Mouse (Mus musculus) left cerebral cortex, postnatal 14 days (tissue): ENCODE results near the gene Gm45753. TPM values are rescaled to one million over a fixed set of nuclear protein-coding genes. Genes with fewer than 3 reads are reported as not detected.

ENCODE experiments used
- DNase-seq, 2 experiments: peaks; one replicate each; pipeline ENCODE4 v3.0.0; 2021 to 2022; ENCODE audit warnings: low spot score in 2 of 2, mixed read lengths in 1 of 2
- intact Hi-C: fragments of 180-260 bp; cut with DNase I; formaldehyde crosslinking; loops from one replicate; pipeline ENCODE4 v1.15.1; 2025
- total RNA-seq, 2 experiments: library from RNA; stranded (reverse); gene quantifications; 2 replicates each; pipeline ENCODE4 v1.2.3; 2021

The Gm45753 gene
- total RNA-seq, 2 experiments from 2014 or later = not detected

DNA sequence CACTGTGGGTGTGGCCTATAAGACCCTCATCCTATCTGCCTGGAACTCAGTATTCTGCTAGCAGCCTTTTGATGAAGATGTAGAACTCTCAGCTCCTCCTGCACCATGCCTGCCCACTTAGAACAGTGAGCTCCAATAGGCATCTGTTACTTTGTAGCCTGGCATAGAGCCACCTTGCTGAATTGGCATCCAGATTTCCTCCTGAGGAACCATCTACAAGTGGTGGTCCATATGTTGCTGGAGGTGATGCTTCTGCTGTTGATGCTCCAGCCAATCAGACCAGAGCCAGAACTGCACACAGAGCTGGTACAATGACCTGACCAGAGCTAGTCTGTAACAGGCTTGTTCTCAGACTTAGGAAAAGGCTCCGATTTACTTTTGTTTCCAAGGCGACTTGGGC is 16.5 kb downstream of the Gm45753 start:
- intact Hi-C loops = no loop called here
- DNase-seq = peak; percentile 19 to 37

DNA sequence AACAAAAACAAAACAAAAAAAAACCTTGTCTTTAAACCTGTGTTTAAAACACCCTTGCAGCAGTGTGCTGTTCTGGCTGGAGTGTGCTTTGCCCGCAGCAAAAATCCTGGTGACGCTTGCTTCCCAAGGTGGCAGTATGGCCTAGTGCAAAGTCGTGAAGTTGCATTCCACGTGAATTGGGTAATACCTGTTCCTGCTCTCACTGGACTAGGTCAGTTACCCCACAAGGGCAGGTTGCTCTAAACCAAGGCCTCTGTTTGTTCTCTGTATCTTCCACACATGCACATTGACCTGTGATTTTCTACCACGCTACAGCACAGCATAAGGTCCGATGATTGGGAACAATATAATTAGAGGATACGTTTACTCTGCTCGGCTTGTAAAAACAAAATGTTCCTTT is 26.6 kb downstream of the Gm45753 start:
- intact Hi-C loops = no loop called here
- no peak for DNase-seq

DNA sequence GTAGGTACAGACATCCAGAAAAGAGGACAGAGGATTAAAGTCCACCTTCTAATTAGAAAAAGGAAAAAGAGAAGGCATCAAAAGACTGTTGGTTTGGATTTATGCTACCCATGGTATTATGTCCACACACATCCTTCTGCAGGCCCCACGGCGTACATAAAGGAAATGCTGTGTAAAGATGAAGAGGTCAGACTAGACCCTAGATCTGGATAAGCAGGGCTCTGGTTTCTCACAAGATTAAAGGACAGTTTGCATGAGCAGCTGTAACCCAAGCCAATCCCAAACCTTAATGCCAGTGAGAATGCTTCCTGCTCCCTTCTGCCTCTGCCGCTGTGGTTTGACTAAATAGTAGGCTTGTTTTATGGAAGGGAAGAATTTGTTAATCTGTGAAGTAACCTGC is 30.8 kb downstream of the Gm45753 start:
- intact Hi-C loops = no loop called here
- DNase-seq = no peak

DNA sequence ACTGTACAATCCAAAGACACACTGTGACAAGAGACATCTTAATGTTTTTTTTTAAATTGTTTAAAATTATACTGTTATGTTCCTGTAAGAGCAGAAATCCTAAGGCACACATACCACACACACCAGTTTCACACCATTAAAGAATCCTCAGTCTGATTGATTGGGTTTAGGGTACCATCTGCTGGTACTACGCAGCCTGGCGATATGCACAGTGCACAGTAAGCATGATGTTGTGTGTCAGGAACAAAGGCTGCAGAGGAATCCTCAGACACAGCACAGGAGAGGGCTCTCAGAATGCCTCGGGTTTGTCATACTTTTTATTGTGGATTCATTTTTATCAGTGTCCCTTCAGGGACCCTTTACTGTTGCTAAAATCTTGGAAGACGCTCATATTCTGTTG is 33.9 kb downstream of the Gm45753 start:
- intact Hi-C loops = no loop called here
- no peak for DNase-seq

DNA sequence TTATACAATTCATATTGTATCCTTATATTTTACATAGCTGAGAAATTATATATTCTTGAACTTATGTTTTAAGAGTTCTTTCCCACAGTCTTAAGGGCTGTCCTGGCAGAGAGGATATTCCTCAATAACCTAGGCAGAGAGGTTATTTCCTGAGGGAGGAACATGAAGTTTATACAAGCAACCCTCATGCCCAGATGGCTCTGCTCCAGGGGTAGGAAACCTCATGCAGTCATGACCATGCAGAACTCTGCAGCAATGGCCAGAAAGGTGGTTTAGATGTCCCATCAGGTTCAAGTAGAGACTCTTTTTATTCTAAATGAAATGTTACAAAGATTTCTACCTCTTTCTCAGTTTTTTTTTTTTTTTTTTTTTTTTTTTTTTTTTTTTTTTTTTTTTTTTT is 39.2 kb downstream of the Gm45753 start:
- DNase-seq = no peak
- intact Hi-C loops = no loop called here

DNA sequence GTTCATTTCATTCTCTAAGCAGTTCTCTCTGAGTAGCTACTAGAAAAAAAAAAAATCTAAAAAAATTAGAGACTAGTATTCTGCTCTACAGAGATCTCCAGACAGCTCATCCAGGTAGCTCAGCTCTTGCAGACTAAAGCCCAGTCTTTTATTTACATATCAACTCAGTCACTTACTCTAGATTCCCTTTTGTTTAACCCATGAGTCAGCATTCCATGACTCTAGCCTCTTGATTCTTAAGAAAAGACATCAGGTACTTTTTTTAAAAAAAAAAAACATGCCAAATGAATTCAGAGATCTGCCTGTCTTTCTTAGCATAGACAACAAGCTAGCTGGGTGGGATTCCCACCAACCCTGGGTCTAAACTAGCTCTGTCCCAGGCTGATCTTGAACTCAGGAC is 39.8 kb downstream of the Gm45753 start:
- intact Hi-C loops = no loop called here
- no peak for DNase-seq

DNA sequence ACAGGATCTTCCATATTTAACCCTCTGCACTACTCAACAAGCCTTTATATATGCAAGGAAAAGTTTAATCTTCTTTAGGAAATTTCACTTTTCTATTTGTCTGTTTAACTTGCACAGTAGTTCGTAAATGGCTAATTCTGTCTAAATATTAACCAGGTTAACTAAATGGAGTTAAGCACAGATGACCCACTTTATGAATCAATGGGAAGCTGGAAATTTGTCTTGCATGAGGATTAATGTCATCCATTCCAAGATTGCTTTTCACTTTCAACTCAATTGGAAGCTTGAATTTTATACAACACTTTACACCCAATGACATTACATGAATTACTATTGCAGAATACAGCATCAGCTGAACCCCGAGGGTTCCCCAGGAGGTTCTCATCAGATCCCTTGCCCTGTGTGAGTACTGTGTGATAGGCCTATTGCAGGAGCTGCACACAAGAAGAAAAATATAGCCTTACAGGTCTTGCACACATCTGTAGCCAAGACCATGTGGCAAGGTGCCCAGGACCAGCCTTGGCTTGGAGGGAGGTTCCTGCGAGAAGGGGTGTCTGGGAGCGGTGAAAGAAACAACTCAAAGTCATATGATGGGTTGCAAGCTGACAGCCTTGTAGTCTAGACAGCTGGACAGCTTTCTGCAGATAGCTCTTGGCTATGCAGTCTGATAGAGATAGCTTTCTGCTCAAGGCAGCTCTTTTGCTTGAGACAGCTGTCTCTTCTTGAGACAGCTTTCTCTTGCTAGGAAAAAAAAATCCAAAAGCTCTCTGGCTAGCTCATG is 40.5 kb downstream of the Gm45753 start:
- intact Hi-C loops = no loop called here
- DNase-seq = no peak

DNA sequence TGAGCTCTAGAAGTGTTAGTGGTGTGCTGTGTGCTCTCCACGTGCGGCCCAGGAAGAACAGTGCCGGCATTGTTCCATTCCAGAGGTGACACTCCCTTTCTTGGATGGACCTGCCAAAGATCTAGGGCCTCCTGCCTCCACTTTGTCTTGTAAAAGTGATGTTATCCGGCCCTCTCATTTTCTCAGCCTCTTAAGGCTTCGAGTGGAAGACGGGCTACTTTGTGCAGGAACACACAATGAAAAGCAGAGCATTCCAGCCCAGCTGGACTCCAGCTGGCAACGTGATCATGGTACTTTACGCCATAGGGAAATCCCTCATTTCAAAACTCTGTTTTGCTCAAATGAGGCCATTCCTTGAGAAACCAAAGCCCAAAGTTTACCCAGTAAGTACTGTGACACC is 41.3 kb downstream of the Gm45753 start:
- DNase-seq = no peak
- intact Hi-C loops = no loop called here

DNA sequence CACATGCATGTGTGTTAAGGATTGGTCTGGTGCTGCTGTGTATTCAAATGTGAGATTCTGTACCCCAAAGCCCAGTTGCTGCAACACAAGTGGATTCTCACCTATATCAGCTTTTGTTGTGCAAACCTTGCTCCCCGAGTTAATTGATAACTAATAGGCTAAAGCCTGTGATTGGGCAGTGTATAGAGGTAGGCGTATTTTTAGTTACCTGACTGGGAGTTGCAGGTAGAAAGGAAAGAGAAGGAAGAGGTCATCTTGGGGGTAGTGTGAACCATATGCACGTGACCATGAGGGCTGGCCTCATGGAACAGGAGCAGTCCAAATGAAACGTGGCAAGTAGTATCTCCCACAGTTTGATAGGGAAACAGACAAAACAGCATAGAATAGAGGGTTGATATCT is 43.3 kb downstream of the Gm45753 start:
- intact Hi-C loops = no loop called here

DNA sequence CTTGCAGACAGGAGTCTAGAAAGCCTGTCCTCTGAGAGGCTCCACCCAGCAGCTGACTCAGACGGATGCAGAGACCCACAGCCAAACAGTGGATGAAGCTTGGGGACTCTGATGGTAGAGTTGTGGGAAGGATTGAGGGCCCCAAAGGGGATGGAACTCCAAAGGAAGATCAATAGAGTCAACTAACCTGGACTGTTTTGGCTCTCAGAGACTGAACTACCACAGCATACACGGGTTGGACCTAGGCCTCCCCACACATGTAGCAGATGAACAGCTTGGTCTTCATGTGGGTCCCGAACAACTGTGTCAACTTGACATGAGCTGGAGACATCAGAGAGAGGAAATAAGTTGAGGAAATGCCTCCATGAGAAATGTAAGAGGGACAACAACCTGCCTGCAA is 45.4 kb downstream of the Gm45753 start:
- intact Hi-C loops = no loop called here
- no peak for DNase-seq

More for the DNA sequence above, 43.3 kb downstream of the Gm45753 start:
- DNase-seq = no peak

DNA sequence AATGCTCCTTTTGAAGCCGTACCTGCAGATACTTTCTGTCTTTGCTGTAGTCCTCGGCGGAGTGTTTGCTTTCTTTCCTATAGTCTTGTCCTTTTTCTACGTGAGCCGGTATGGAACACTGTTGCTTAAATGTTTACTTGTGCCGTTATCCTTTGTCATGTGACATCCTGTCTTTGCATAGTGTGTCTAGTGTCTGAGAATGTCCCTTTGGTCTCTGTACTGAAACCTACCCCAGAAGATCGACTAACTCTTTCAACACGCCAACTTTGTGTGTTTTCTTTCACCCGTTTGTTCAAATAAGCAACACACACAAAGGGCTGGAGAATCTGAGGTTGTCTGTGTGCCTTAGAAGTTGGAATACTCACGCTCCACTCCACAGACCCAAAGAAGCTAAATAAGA is 46.3 kb downstream of the Gm45753 start, which contains the start of gene F11:
F11 (minus strand) TSS at position 112 of the 400 bp plus-strand sequence.
- intact Hi-C loops = no loop called here
- DNase-seq = no peak

DNA sequence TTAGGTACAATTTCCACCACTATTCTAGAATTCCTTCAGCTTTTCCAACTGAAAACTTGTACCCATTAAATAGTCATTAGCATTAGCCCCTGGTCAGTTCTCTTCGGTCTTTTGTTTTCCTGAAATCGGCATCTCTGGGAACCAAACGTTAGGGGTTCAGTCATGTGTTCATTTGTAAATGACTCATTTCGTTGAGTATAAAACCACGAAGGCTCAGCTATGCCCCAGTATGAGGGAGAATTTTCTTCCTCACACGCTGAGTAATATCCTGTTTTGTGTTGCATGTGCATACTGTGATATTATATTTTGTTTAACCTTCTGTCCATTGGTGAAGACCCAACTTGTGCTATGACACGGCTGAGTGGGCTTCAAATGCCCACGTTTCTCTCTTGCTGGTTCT is 49.8 kb downstream of the Gm45753 start:
- no peak for DNase-seq
- intact Hi-C loops = no loop called here

DNA sequence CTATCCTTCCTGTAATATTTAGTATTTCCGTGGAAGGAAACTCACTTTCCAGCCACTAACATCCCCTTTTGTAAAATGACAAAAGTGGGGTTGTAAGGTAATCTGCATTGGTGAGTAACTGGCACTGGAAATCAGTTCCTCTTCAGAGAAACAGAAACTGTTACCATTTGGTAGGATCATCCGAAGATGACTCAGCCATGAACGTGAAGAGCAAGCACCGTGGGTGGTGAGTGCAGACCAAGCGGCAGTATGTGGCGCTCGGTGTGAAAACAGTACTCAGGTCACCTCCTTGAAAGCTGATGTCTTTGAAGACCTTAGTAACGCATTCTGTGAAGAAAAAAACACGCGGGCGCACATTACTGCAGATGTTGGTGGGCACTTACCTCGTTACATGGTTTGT is 53.2 kb downstream of the Gm45753 start:
- no peak for DNase-seq
- intact Hi-C loops = no loop called here

DNA sequence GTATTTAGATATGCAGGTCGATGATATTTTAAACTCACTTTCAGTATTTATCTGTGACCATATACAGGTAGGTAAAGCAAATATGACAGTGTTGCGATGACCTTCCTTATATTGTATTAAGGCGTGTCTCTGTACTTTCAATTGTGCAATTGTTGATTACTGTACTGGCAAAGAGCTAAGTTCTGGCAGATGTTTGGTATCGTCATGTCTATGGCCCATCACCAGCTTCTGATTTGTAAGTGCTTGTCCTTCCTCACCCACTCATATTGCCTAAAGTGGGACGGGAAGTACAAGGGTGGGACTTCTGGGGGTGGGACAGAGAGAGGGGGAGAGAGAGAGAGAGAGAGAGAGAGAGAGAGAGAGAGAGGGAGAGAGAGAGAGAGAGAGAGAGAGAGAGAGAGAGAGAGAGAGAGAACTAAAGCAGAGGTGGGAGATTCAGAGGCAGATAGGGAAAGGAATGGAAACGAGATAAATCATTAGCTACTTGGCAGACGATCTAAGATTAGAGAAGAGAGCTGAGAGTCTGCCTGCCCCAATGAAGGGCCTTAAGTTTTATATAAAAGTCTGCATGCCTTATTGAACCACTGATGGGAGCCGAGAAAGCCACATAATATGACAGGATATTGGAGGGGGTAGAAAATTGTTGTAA is 53.9 kb downstream of the Gm45753 start:
- no peak for DNase-seq
- intact Hi-C loops = no loop called here

DNA sequence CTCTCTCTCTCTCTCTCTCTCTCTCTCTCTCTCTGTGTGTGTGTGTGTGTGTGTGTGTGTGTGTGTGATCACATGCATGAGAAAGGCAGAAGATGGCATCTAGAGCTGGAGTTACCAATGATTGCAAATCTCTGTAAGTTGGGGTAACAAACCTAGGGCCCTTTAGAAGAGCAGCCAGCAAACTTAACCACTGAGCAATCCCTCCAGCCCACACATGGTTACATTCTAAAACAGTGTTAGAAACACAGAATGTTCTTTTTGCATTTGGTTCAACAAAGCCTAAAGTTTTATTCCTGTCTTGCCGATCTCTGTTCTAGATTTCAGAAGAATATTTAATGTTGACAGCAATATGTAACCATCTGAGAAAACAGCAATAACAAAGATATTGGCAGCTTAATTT is 54.7 kb downstream of the Gm45753 start:
- DNase-seq = no peak
- intact Hi-C loops = no loop called here

DNA sequence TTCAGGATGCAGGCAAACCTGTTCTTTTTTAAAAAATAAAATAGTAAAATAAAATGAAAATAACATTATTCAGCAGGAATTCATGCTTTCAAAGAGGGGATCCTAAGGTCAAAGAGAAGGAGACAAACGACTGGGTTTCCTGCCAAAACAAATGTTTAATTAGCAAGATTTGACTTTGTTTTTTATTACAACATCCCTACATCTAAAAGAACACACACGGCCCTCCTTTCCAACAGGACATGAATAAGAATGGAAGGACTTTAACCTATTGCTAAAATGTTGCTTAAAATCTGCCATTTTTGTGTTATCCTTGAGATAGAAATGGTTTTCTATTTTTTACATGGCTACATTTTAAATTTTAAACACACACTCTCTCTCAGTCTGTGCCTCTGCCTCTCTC is 55.2 kb downstream of the Gm45753 start:
- intact Hi-C loops = no loop called here
- no peak for DNase-seq

DNA sequence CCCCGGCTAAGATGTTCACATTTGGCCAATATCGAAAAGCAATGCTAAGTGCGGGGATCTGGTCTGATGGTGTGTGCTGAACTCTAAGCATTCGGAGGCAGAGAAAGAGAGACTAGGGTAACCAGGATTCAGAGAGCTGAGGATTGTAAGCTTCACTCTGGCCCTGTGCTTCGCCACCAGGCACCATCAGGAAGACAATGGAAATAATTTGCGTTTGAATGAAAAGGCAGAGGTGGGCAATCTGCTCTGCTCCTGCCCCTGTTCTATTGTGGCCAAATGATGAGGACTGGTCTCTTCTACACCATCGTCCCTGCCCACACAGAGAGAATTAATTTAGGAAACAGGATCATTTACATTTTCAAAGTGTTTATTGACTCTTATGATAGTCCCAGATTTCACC is 62.0 kb downstream of the Gm45753 start:
- no peak for DNase-seq
- intact Hi-C loops = no loop called here

DNA sequence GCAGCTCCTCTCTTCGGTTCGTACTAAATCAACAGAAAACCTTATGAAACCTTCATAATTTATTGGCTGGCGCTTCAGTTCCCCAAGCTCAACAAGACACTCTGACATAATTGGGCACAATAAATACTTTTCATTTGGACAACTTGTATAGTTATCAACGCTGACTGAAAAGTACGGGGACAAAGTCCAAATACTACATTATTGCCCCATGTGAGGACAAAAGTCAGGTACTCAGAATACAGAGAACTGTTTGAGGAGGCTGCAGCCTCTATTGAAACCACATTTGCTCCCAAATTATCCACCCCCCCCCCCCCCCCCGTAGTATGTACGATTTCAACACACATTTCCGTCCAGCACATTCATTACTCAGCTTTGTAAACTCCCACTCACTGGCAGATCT is 68.9 kb downstream of the Gm45753 start:
- DNase-seq = no peak
- intact Hi-C loops = loop anchor here (5.0 kb wide), 1 partner anchor 302 kb away; the partner anchor contains the start of gene Fat1

DNA sequence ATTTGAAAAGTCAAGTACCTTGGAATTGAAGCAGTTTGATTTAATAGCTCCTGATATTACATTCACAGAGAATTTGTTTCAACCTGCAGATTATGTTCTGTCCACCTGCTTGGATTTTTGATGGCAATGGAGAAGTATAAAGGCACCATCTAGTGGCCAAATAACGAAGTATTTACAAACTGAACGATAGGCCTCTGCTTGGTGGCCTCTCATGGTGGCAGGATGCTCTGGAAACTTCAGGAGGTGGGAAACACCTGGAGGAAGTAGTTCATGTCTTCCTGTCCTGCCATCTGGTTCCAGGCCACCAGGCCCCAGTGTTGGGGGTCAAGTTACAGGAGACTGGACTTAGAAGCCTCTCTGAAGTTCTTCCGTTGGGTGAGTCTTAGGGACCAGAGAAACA is 70.0 kb downstream of the Gm45753 start:
- peak; percentile 72 to 78 for DNase-seq
- intact Hi-C loops = loop anchor here (5.0 kb wide), 1 partner anchor 301 kb away; the partner anchor contains the start of gene Fat1

DNA sequence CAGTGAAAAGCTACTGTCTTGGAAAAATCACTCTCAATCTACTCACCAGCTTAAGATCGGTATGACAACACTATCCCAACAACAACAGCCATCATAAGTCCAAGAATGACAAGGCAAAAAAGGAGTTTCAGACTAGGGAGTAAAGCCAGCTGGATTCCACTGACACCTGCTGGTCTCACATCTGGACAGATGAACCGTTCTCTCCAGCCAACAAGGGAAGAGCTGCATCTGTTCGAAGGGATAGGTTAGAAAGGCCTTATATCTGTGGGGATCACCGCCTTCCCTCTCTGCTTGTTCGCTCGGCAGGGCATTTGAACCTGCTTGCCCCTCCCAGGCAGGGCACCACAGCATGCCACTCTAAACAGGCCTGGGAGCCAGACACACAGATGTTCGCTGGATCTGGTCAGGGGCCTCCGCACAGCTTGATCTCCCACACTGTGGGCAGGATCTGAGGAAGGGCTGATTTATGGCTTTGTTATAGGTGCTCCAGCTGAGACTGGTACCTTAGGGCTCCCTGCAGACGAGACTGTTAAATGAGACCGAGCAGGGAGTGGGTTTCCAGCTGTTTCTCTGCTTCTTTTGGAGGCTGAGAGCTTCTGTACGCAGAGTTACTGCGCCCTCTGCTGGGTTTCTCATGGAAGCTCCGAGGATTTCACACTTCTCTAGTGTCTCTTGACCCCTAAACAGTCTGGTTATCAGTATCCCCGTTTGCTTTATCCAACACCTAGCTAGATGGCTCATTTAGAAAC is 71.9 kb downstream of the Gm45753 start:
- intact Hi-C loops = loop anchor here (1.0 to 5.0 kb wide), 2 partner anchors 168 to 299 kb away; partner anchors contain the start of gene Fat1
- DNase-seq = peak; percentile 36 to 73
